Mouse (Mus musculus): Measurements from ENCODE around the gene AY761185. TPM values are rescaled to one million over a fixed set of nuclear protein-coding genes. Genes with fewer than 3 reads are reported as not detected.

AY761185 gene
- total RNA-seq (2023), result not detected

DNA sequence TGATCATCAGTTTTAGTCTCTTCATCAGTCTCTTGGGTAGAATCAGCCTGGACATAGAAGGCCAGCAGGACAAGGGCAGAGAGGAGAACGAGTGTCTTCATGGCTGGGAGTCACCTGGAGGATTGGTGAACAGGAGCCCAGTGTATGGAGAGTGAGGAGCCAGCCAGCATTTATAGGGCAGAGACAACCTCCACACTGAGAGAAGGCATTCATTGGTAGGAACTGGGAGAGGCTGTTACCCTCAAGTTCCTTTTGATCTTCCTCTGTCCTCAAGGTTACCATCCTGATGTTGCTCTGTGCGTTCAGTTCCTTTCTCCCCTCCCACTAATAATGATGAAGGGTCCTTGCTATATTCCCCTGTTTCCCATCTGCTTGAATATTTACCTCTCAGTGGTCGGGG is at the start of gene AY761185:
AY761185 (minus strand) TSS at position 101 of the 400 bp plus-strand sequence.

GRCm38 (mm10) chr8:20921971-20922370 is 22.5 kb downstream of the AY761185 start, which contains the start of gene Gm6040:
Gene Gm6040, minus strand, starts transcription at chr8:20922071.

DNA sequence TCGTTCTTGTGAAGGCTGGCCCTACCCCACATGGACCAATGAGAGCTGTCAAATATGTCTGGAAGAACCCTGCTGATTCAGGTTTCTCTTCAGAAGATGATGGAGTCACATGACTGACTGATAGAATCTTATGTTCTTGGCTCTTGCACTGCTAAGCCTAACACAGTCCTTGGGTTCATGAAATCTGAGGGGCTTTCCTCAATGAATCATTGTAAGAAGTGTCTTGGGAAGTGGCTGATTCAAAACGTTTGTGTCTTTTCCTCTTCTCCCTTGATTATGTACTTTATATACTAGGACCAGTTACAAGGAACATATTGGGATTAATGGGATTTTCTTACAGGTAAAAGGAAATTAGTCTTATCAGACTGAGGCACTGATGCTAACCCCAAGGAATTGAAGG is 42.0 kb downstream of the AY761185 start, which contains the start of gene Gm15056:
Gm15056 (minus strand) TSS at position 101 of the 400 bp plus-strand sequence.

Other genes with a start within 250 kb of the AY761185 start
- gene Defb33, start 52.0 kb downstream of the AY761185 start, total RNA-seq (2023), result not detected
- not detected for gene Gm15056, start 42.1 kb downstream of the AY761185 start, total RNA-seq (2023)
- gene Gm6040, start 22.6 kb downstream of the AY761185 start, total RNA-seq (2023), result not detected
- gene Defa21, start 80.8 kb upstream of the AY761185 start, total RNA-seq (2023), result not detected
- not detected for gene Defa23, start 110.3 kb upstream of the AY761185 start, total RNA-seq (2023)
- gene Defa35, start 120.3 kb upstream of the AY761185 start, total RNA-seq (2023), result not detected
- not detected for gene Defa25, start 139.7 kb upstream of the AY761185 start, total RNA-seq (2023)
- not detected for gene Gm14851, start 151.3 kb upstream of the AY761185 start, total RNA-seq (2023)
- not detected for gene Defa30, start 189.9 kb upstream of the AY761185 start, total RNA-seq (2023)
- not detected for gene Defa22, start 217.6 kb upstream of the AY761185 start, total RNA-seq (2023)
- gene Defa31, start 246.9 kb upstream of the AY761185 start, total RNA-seq (2023), result not detected

Data from CD8-positive naive resting alpha-beta T cell, adult 57 days (primary cell).